Mouse (Mus musculus): ENCODE measurements around the gene Ecel1.

- TF ChIP-seq POLR2A (IDR thresholded peaks at IDR 0.05; ENCODE audit: low read depth, low read length) (no peak), CTCF (conservative IDR thresholded peaks at IDR 0.05; ENCODE audit: insufficient read depth, insufficient read length, low read depth, low read length) (no peak)
Measured at GRCm38 (mm10) chr1:87190429-87190828, 34.1 kb upstream of the Ecel1 start, which contains the start of gene Chrnd.

Measured in kidney, adult 2 months (tissue).